Mouse (Mus musculus): ENCODE measurements around the gene Smim4. TPM values are rescaled to one million over a fixed set of nuclear protein-coding genes. Genes with fewer than 3 reads are reported as not detected.
A peak's percentile ranks its signal among the peaks of the same experiment; 100 is the strongest.

The Smim4 gene
- polyA plus RNA-seq, 1 experiment from 2014 or later = 66.5 TPM

GRCm38 (mm10) chr14:31168425-31168824, 39.7 kb upstream of the Smim4 start, which contains the start of gene Stab1:
Gene Stab1 (minus strand): TSS chr14:31168641.
- no peaks in the 10 kb centered on the region for H3K9me3 ChIP-seq (ENCODE audit: control insufficient read depth, low read length)
- H3K9ac ChIP-seq (ENCODE audit: low read length) = no peak within 1 kb of the TSS

DNA sequence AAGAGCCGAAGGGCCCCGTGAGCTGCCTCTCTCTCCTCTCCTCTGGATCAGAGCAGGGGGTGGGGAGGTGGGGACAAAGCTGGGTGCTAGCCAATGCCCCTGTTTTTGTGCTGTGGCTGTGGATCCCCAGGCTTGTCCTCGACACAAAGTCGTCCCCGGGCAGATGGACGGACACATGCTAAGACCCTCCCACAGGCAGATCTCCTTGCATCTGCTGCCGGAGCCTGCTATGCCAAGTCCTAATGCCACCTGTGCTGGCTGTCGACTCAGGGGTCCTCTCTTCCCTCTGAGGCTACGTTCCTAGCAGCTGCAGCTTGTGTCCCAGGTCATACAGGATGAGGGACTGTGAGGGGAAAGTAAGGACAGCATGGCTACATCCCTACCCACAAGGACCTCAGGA, 38.1 kb upstream of the Smim4 start:
- no peak overlapping the region for H3K4me2 ChIP-seq (ENCODE audit: low read depth, severe bottlenecking)
- no peaks in the 10 kb centered on the region for H3K9me3 ChIP-seq (ENCODE audit: control insufficient read depth, low read length)
- peaks cover 2% of the 10 kb centered on the region; the same call in 1 of the 2 replicates for H3K4me1 ChIP-seq (ENCODE audit: control insufficient read depth, insufficient read depth, low read length)
- no peaks in the 10 kb centered on the region for H3K27me3 ChIP-seq (ENCODE audit: control insufficient read depth, insufficient read depth, low read length)
- ATAC-seq (ENCODE audit: insufficient number of reproducible peaks, low FRiP score, low TSS enrichment, low read depth) (no peak), DNase-seq (ENCODE audit: low spot score) (no peak)
- no peak overlapping the region for H3K4me3 ChIP-seq (ENCODE audit: low read depth, low read length)
- peaks cover 13% of the 10 kb centered on the region for H3K36me3 ChIP-seq (ENCODE audit: control insufficient read depth, insufficient read depth, low read length)
- WGBS = 72% methylated on average over 9 of the region's 9 CpGs
- no peak overlapping the region for H3K27ac ChIP-seq (replicated peaks; ENCODE audit: low read depth, low read length)
- no peak overlapping the region for H3K9ac ChIP-seq (ENCODE audit: low read length)

More at GRCm38 (mm10) chr14:31168425-31168824, 39.7 kb upstream of the Smim4 start, which contains the start of gene Stab1:
- H3K4me1 ChIP-seq (ENCODE audit: control insufficient read depth, insufficient read depth, low read length) = peaks cover 2% of the 10 kb centered on the region; the same call in 1 of the 2 replicates
- 0 out of 2 replicates have a peak within 1 kb of the TSS, but pooled peaks have one; percentile 12 for H3K4me2 ChIP-seq (ENCODE audit: low read depth, severe bottlenecking)
- H3K36me3 ChIP-seq (ENCODE audit: control insufficient read depth, insufficient read depth, low read length) = peaks cover 29% of the 10 kb centered on the region
- 0 out of 2 replicates have a peak within 1 kb of the TSS, but pooled peaks have one; percentile 21 for H3K27ac ChIP-seq (replicated peaks; ENCODE audit: low read depth, low read length)
- ATAC-seq (ENCODE audit: insufficient number of reproducible peaks, low FRiP score, low TSS enrichment, low read depth) = no peak
- H3K4me3 ChIP-seq (ENCODE audit: low read depth, low read length) = no peak within 1 kb of the TSS
- WGBS = 51% methylated on average over 10 of the region's 10 CpGs
- no peak for DNase-seq (ENCODE audit: low spot score)
- no peaks in the 10 kb centered on the region for H3K27me3 ChIP-seq (ENCODE audit: control insufficient read depth, insufficient read depth, low read length)

DNA sequence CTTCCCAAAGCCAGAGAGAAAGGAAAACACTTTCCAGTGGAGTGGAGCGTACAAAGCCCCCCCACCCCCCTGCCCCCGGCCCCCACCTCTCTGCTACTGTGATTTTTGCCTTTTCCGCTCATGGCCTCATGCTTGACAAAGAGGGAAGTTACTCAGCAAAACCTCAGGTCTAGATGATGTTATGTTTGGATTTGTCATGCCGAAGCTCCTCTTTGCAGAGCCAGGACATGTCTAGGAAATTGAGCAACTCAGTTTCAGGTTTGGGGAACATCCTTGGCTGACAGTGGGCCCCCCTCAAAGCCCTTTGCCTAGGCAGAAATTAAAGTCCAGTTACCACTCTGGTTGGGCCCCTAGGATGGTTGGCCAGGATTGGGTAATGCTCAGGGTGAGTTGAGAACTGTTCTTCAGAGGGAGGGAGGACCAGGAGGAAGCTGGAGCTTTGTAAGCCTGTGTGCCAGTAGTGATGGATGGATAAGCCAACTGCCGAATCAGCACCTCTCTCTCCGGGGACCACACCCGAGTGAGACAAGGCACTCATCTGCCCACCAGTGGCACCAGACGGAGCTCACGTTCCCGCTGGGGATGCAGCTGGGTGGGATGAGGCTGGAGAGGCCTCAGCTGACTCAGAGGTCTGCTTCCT, 37.4 kb upstream of the Smim4 start:
- Histone ChIP-seq H3K27ac (replicated peaks; ENCODE audit: low read depth, low read length) (no peak overlapping the region), H3K36me3 (ENCODE audit: control insufficient read depth, insufficient read depth, low read length) (peaks cover 6% of the 10 kb centered on the region), H3K4me2 (ENCODE audit: low read depth, severe bottlenecking) (no peak overlapping the region), H3K9ac (ENCODE audit: low read length) (no peak overlapping the region), H3K4me3 (ENCODE audit: low read depth, low read length) (no peak overlapping the region), H3K4me1 (ENCODE audit: control insufficient read depth, insufficient read depth, low read length) (peaks cover 2% of the 10 kb centered on the region; the same call in 1 of the 2 replicates), H3K27me3 (ENCODE audit: control insufficient read depth, insufficient read depth, low read length) (no peaks in the 10 kb centered on the region), H3K9me3 (ENCODE audit: control insufficient read depth, low read length) (no peaks in the 10 kb centered on the region)
- no peak for DNase-seq (ENCODE audit: low spot score)
- 57% methylated on average over 10 of the region's 10 CpGs for WGBS
- no peak for ATAC-seq (ENCODE audit: insufficient number of reproducible peaks, low FRiP score, low TSS enrichment, low read depth)

DNA sequence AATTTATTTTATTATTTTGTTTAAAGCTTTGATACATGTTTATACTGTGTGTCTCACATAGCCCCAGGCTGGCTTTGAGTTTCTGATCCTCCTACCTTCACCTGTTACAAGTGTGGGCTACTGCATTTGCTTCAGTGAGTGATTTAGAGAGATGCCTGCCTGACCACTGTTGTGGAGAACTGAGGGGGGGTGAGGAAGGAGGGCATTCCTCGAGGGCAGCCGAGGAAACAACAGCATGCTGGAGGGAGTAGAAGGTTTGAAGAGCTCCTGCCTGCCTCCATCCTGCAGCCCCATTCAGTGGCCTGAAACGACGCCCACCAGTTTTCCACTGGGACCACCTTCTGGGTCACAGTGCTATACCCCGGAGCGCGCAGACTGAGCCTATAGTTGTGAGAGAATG, 36.7 kb upstream of the Smim4 start:
- DNase-seq (ENCODE audit: low spot score) = no peak
- peaks cover under 1% of the 10 kb centered on the region; the same call in 1 of the 2 replicates for H3K36me3 ChIP-seq (ENCODE audit: control insufficient read depth, insufficient read depth, low read length)
- H3K9ac ChIP-seq (ENCODE audit: low read length) = no peak overlapping the region
- no peaks in the 10 kb centered on the region for H3K27me3 ChIP-seq (ENCODE audit: control insufficient read depth, insufficient read depth, low read length)
- no peak overlapping the region for H3K4me3 ChIP-seq (ENCODE audit: low read depth, low read length)
- peaks cover 2% of the 10 kb centered on the region; the same call in 1 of the 2 replicates for H3K4me1 ChIP-seq (ENCODE audit: control insufficient read depth, insufficient read depth, low read length)
- no peaks in the 10 kb centered on the region for H3K9me3 ChIP-seq (ENCODE audit: control insufficient read depth, low read length)
- no peak for ATAC-seq (ENCODE audit: insufficient number of reproducible peaks, low FRiP score, low TSS enrichment, low read depth)
- WGBS = 71% methylated on average over 7 of the region's 7 CpGs
- H3K4me2 ChIP-seq (ENCODE audit: low read depth, severe bottlenecking) = no peak overlapping the region
- H3K27ac ChIP-seq (replicated peaks; ENCODE audit: low read depth, low read length) = no peak overlapping the region

DNA sequence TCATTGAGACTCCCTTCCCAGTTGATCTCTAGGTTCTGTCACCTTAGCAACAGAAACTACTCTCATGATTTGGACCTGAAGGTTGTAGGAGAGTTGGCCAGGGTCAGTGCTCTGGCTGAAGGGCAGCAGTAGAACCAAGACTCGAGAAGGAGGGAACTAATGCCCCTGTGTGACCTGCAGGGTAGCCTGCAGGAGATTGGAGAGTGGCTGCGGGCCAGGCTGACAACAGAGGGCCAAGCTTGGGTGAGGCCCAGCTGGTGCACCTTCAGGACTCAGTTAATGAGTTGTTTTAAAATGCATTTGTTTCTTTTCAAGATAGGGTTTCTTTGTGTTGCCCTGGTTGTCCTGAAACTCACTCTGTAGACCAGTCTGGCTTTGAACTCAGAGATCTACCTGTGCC, 36.3 kb upstream of the Smim4 start:
- H3K9me3 ChIP-seq (ENCODE audit: control insufficient read depth, low read length) = no peaks in the 10 kb centered on the region
- H3K27ac ChIP-seq (replicated peaks; ENCODE audit: low read depth, low read length) = no peak overlapping the region
- no peak overlapping the region for H3K4me3 ChIP-seq (ENCODE audit: low read depth, low read length)
- ATAC-seq (ENCODE audit: insufficient number of reproducible peaks, low FRiP score, low TSS enrichment, low read depth) (no peak), DNase-seq (ENCODE audit: low spot score) (no peak)
- H3K4me2 ChIP-seq (ENCODE audit: low read depth, severe bottlenecking) = no peak overlapping the region
- H3K4me1 ChIP-seq (ENCODE audit: control insufficient read depth, insufficient read depth, low read length) = peaks cover 2% of the 10 kb centered on the region; the same call in 1 of the 2 replicates
- no peak overlapping the region for H3K9ac ChIP-seq (ENCODE audit: low read length)
- WGBS = 63% methylated on average over 2 of the region's 2 CpGs
- H3K36me3 ChIP-seq (ENCODE audit: control insufficient read depth, insufficient read depth, low read length) = no peaks in the 10 kb centered on the region
- no peaks in the 10 kb centered on the region for H3K27me3 ChIP-seq (ENCODE audit: control insufficient read depth, insufficient read depth, low read length)

- Histone ChIP-seq H3K36me3 (ENCODE audit: control insufficient read depth, insufficient read depth, low read length) (no peaks in the 10 kb centered on the region), H3K4me1 (ENCODE audit: control insufficient read depth, insufficient read depth, low read length) (peaks cover 2% of the 10 kb centered on the region; the same call in 1 of the 2 replicates), H3K9me3 (ENCODE audit: control insufficient read depth, low read length) (no peaks in the 10 kb centered on the region), H3K27me3 (ENCODE audit: control insufficient read depth, insufficient read depth, low read length) (no peaks in the 10 kb centered on the region), H3K27ac (replicated peaks; ENCODE audit: low read depth, low read length) (no peak overlapping the region), H3K4me2 (ENCODE audit: low read depth, severe bottlenecking) (no peak overlapping the region), H3K4me3 (ENCODE audit: low read depth, low read length) (no peak overlapping the region), H3K9ac (ENCODE audit: low read length) (no peak overlapping the region)
- 80% methylated on average over 8 of the region's 8 CpGs for WGBS
- DNase-seq (ENCODE audit: low spot score) (no peak), ATAC-seq (ENCODE audit: insufficient number of reproducible peaks, low FRiP score, low TSS enrichment, low read depth) (no peak)
Observed at GRCm38 (mm10) chr14:31164067-31164466, 35.3 kb upstream of the Smim4 start.

GRCm38 (mm10) chr14:31161638-31162037, 32.9 kb upstream of the Smim4 start:
- ATAC-seq (ENCODE audit: insufficient number of reproducible peaks, low FRiP score, low TSS enrichment, low read depth) = no peak
- H3K4me2 ChIP-seq (ENCODE audit: low read depth, severe bottlenecking) = no peak overlapping the region
- no peaks in the 10 kb centered on the region for H3K36me3 ChIP-seq (ENCODE audit: control insufficient read depth, insufficient read depth, low read length)
- no peak overlapping the region for H3K9ac ChIP-seq (ENCODE audit: low read length)
- no peak overlapping the region for H3K27ac ChIP-seq (replicated peaks; ENCODE audit: low read depth, low read length)
- H3K9me3 ChIP-seq (ENCODE audit: control insufficient read depth, low read length) = no peaks in the 10 kb centered on the region
- no peaks in the 10 kb centered on the region for H3K27me3 ChIP-seq (ENCODE audit: control insufficient read depth, insufficient read depth, low read length)
- WGBS = 82% methylated on average over 10 of the region's 10 CpGs
- no peak for DNase-seq (ENCODE audit: low spot score)
- H3K4me1 ChIP-seq (ENCODE audit: control insufficient read depth, insufficient read depth, low read length) = peaks cover 2% of the 10 kb centered on the region; the same call in 1 of the 2 replicates
- no peak overlapping the region for H3K4me3 ChIP-seq (ENCODE audit: low read depth, low read length)

DNA sequence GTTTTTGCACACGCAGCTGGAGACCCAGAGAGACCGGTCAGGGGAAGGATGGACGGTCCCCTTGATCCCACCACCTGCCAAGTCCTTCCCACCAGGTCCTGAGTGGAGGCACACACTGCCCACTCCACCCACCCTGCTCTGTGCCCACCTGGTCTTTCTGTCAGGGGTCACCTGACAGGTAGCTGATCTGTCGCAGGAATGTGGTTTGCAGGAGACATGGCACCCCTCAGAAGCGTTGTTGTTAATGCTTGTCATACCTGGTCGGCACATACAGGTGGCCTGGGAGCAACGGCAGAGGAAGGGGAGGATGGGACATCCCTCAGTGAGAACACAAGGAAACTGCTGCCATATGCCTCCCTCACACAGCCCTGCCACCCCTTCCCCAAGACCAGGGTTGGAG, 32.4 kb upstream of the Smim4 start:
- Histone ChIP-seq H3K27me3 (ENCODE audit: control insufficient read depth, insufficient read depth, low read length) (no peaks in the 10 kb centered on the region), H3K9ac (ENCODE audit: low read length) (no peak overlapping the region), H3K27ac (replicated peaks; ENCODE audit: low read depth, low read length) (no peak overlapping the region), H3K4me2 (ENCODE audit: low read depth, severe bottlenecking) (no peak overlapping the region), H3K9me3 (ENCODE audit: control insufficient read depth, low read length) (no peaks in the 10 kb centered on the region), H3K36me3 (ENCODE audit: control insufficient read depth, insufficient read depth, low read length) (no peaks in the 10 kb centered on the region), H3K4me3 (ENCODE audit: low read depth, low read length) (no peak overlapping the region), H3K4me1 (ENCODE audit: control insufficient read depth, insufficient read depth, low read length) (peaks cover 2% of the 10 kb centered on the region; the same call in 1 of the 2 replicates)
- no peak for ATAC-seq (ENCODE audit: insufficient number of reproducible peaks, low FRiP score, low TSS enrichment, low read depth)
- no peak for DNase-seq (ENCODE audit: low spot score)
- 94% methylated on average over 7 of the region's 7 CpGs for WGBS
